Mouse (Mus musculus) hindbrain, embryonic 16.5 days (tissue): ENCODE data around the gene Kcnn1. TPM values are rescaled to one million over a fixed set of nuclear protein-coding genes. Genes with fewer than 3 reads are reported as not detected.

ENCODE experiments used
- ATAC-seq: fragments of 200-750 bp; cut with Nextera tagmentation; 2 replicates; pipeline ENCODE4 v1.8.0; 2017; ENCODE audit warnings: moderate TSS enrichment, moderate library complexity
- H3K27ac ChIP-seq: fragments of 300-500 bp; sonication (generic); 2 replicates; pipeline ENCODE4 v1.5.1; 2014; ENCODE audit warnings: low read depth, mild to moderate bottlenecking, control low read depth, low read length, moderate library complexity
- H3K27me3 ChIP-seq: fragments of 300-500 bp; sonication (generic); replicated peaks from 2 replicates; pipeline ENCODE4 v1.6.1; 2014; ENCODE audit warnings: low read length; ENCODE audit not compliant: control insufficient read depth, insufficient read depth
- H3K36me3 ChIP-seq: fragments of 300-500 bp; sonication (generic); 2 replicates; pipeline ENCODE4 v1.6.1; 2014; ENCODE audit warnings: mild to moderate bottlenecking, low read length, moderate library complexity, mixed read lengths; ENCODE audit not compliant: control insufficient read depth, insufficient read depth
- H3K4me1 ChIP-seq: fragments of 300-500 bp; sonication (generic); 2 replicates; pipeline ENCODE4 v1.6.1; 2014; ENCODE audit warnings: low read depth, low read length; ENCODE audit not compliant: control insufficient read depth, insufficient read depth
- H3K4me2 ChIP-seq: fragments of 300-500 bp; sonication (generic); 2 replicates; pipeline ENCODE4 v1.6.1; 2014; ENCODE audit warnings: mild to moderate bottlenecking, low read length, control low read depth, moderate library complexity
- H3K4me3 ChIP-seq: fragments of 300-500 bp; sonication (generic); 2 replicates; pipeline ENCODE4 v1.5.1; 2014; ENCODE audit warnings: mild to moderate bottlenecking, low read length, control low read depth, moderate library complexity
- H3K9ac ChIP-seq: fragments of 300-500 bp; sonication (generic); 2 replicates; pipeline ENCODE4 v1.6.1; 2014; ENCODE audit warnings: low read depth, mild to moderate bottlenecking, control low read depth, low read length, moderate library complexity
- H3K9me3 ChIP-seq: fragments of 300-500 bp; sonication (generic); 2 replicates; pipeline ENCODE4 v1.6.1; 2014; ENCODE audit warnings: mild to moderate bottlenecking, low read length, moderate library complexity; ENCODE audit not compliant: control insufficient read depth
- WGBS: fragments of 180-500 bp; shearing (Covaris S2); extraction: QIAGEN DNeasy Blood & Tissue Kit; methylation state at CpG from one replicate; pipeline ENCODE4 v1.1.7; 2014; 5-methylcytosine and 5-hydroxymethylcytosine counted together
- polyA plus RNA-seq: library from polyadenylated mRNA; unstranded; fragments of >200 nt; fragmentation: Nextera tagmentation; extraction: Ambion mirVana; gene quantifications from 2 replicates; pipeline ENCODE4 v1.2.1, GENCODE M21; 2015

Kcnn1 gene
- 16.3 and 18.5 TPM in 2 replicates for polyA plus RNA-seq

GRCm38 (mm10) chr8:70862824-70863641, at the start of gene Kcnn1:
Gene Kcnn1, minus strand, starts transcription at chr8:70863258.
- H3K27me3 ChIP-seq: no peaks in the 10 kb centered on the region
- peak within 1 kb of the TSS; percentile 94 for H3K27ac ChIP-seq
- WGBS: 0% methylated on average over 49 of the region's 55 CpGs
- H3K4me3 ChIP-seq: peak within 1 kb of the TSS; percentile 46
- H3K9ac ChIP-seq: peak within 1 kb of the TSS; percentile 73
- 0 out of 2 replicates have a peak, but pooled peaks cover 2% of the 10 kb centered on the region for H3K36me3 ChIP-seq
- no peak for ATAC-seq
- peak within 1 kb of the TSS; percentile 86 for H3K4me2 ChIP-seq
- peaks cover 34% of the 10 kb centered on the region for H3K4me1 ChIP-seq
- H3K9me3 ChIP-seq: no peaks in the 10 kb centered on the region

- Histone ChIP-seq H3K4me1 (peaks cover 6% of the 10 kb centered on the region), H3K4me3 (no peak overlapping the region), H3K36me3 (peaks cover 36% of the 10 kb centered on the region), H3K9ac (no peak overlapping the region), H3K9me3 (no peaks in the 10 kb centered on the region), H3K27ac (no peak overlapping the region), H3K4me2 (no peak overlapping the region), H3K27me3 (no peaks in the 10 kb centered on the region)
- WGBS: 79% methylated on average over 5 of the region's 5 CpGs
- ATAC-seq: no peak
These were observed 48.5 kb upstream of the Kcnn1 start for GRCm38 (mm10) chr8:70911596-70911995.

GRCm38 (mm10) chr8:70907518-70907917, 44.5 kb upstream of the Kcnn1 start:
- Histone ChIP-seq H3K27me3 (peaks cover 2% of the 10 kb centered on the region; the same call in 1 of the 2 replicates), H3K36me3 (peaks cover 7% of the 10 kb centered on the region), H3K27ac (no peak overlapping the region), H3K4me2 (no peak overlapping the region), H3K9me3 (no peaks in the 10 kb centered on the region), H3K9ac (no peak overlapping the region), H3K4me1 (peaks cover 9% of the 10 kb centered on the region), H3K4me3 (no peak overlapping the region)
- WGBS: 94% methylated on average over 2 of the region's 2 CpGs
- ATAC-seq: no peak

DNA sequence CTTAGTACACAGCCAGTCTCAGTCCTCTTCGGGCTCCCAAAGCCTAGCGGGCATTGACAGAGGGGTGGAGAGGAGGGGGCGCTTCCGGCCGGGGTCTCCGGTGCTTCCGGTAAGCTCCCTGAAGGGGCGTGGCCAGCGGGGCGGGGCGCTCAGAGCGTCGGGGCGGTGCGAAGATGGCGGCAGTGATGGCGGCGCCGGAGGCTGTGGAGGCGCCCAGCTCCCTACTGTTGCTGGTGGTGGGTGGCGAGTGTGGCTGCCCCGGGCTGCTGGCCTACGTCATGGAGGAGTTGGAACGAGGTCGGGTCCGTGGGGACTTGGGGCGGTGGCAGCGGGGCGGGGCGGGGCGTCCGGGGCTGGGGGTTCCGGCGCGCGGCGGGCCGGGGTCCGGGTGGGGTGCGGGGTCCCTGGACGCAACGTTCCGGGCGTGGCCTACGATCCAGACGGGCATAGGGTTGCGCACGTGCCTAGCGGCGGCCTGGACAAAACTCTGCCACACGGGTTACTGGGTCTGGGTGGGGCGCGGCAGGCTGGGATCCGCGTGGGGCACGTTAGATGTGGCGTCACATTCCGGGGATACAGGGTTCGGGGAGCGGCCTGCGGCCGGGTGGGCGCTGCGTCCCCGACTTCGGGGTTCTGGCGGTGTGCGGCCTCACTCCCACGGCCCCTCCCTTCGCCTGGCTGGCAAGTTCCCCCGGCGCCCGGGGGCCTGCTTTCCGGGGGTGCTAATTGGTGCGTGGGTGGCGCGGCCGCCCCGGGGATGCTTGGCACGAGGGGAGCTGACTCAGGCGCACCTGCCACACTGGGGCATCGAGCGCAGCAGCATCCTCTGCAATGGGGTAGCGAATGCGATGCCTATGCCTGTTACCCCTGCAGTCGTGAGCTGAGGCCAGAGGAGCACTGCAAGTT, 43.0 kb upstream of the Kcnn1 start, which contains the start of gene Map1s:
TSS of gene Map1s (plus strand) at position 102 of the 906 bp plus-strand sequence.
- H3K27ac ChIP-seq: peak within 1 kb of the TSS; percentile 96
- peak within 1 kb of the TSS; percentile 85 for H3K4me3 ChIP-seq
- H3K27me3 ChIP-seq: peaks cover 2% of the 10 kb centered on the region; the same call in 1 of the 2 replicates
- H3K9ac ChIP-seq: peak within 1 kb of the TSS; percentile 98
- ATAC-seq: peak; percentile 96
- 0% methylated on average over 70 of the region's 86 CpGs for WGBS
- no peaks in the 10 kb centered on the region for H3K9me3 ChIP-seq
- H3K4me1 ChIP-seq: peaks cover 9% of the 10 kb centered on the region
- no peaks in the 10 kb centered on the region for H3K36me3 ChIP-seq
- peak within 1 kb of the TSS; percentile 90 for H3K4me2 ChIP-seq

- Histone ChIP-seq H3K9ac (peak overlapping the region; percentile 98), H3K4me1 (peaks cover 9% of the 10 kb centered on the region), H3K36me3 (no peaks in the 10 kb centered on the region), H3K27me3 (peaks cover 2% of the 10 kb centered on the region; the same call in 1 of the 2 replicates), H3K4me3 (peak overlapping the region; percentile 85), H3K9me3 (no peaks in the 10 kb centered on the region), H3K27ac (peak overlapping the region; percentile 96), H3K4me2 (peak overlapping the region; percentile 90)
- peak; percentile 48 for ATAC-seq
- 13% methylated on average over 8 of the region's 8 CpGs for WGBS
These were observed 42.4 kb upstream of the Kcnn1 start for GRCm38 (mm10) chr8:70905463-70905830.

DNA sequence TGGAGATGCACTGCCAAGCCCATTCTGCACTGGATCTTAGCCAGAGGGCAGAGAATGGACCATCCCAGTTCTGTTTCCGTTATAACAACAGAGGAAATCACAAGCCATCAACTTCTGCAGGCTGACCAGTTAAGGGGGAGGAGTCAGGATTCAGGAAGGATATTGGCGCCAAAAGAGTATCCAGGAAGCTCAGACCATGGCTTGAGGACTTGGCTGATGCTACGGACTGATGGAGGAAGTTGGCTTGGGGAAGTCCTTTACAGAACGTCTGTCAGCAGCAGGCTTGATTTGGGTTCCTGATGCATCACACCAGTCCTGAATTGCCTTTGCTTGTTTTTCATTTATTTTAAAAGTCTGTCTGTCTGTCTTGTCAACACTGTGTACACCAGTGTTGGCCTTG, 41.5 kb upstream of the Kcnn1 start:
- H3K4me2 ChIP-seq: no peak overlapping the region
- 65% methylated on average over 4 of the region's 4 CpGs for WGBS

GRCm38 (mm10) chr8:70903582-70903981, 40.5 kb upstream of the Kcnn1 start:
- Histone ChIP-seq H3K27me3 (peaks cover 2% of the 10 kb centered on the region; the same call in 1 of the 2 replicates), H3K4me1 (peaks cover 9% of the 10 kb centered on the region), H3K4me3 (no peak overlapping the region), H3K27ac (no peak overlapping the region), H3K4me2 (no peak overlapping the region), H3K36me3 (no peaks in the 10 kb centered on the region), H3K9ac (no peak overlapping the region), H3K9me3 (no peaks in the 10 kb centered on the region)
- no peak for ATAC-seq

More for the DNA sequence above, 41.5 kb upstream of the Kcnn1 start:
- no peak for ATAC-seq
- Histone ChIP-seq H3K4me1 (peaks cover 9% of the 10 kb centered on the region), H3K9ac (no peak overlapping the region), H3K27me3 (peaks cover 2% of the 10 kb centered on the region; the same call in 1 of the 2 replicates), H3K36me3 (no peaks in the 10 kb centered on the region), H3K4me3 (no peak overlapping the region), H3K27ac (no peak overlapping the region), H3K9me3 (no peaks in the 10 kb centered on the region)

GRCm38 (mm10) chr8:70903112-70903511, 40.1 kb upstream of the Kcnn1 start:
- ATAC-seq: no peak
- Histone ChIP-seq H3K9ac (no peak overlapping the region), H3K4me3 (no peak overlapping the region), H3K27me3 (peaks cover 2% of the 10 kb centered on the region; the same call in 1 of the 2 replicates), H3K4me1 (peaks cover 9% of the 10 kb centered on the region), H3K36me3 (no peaks in the 10 kb centered on the region), H3K4me2 (no peak overlapping the region), H3K27ac (no peak overlapping the region), H3K9me3 (no peaks in the 10 kb centered on the region)
- WGBS: 58% methylated on average over 4 of the region's 4 CpGs
